Mouse (Mus musculus) cerebellum, postnatal 4 days (tissue): ENCODE data around the gene Otop2.

Source experiments
- DNase-seq, 2 experiments: peaks; one replicate each; pipeline ENCODE4 v3.0.0; 2022; ENCODE audit warnings: low spot score in 2 of 2, mixed read lengths in 1 of 2

The Otop2 gene

GRCm38 (mm10) chr11:115381276-115381675 lies 74.3 kb downstream of the Otop2 start:
- DNase-seq: no peak
